Mouse (Mus musculus) cortical plate, adult 2 months (tissue): ENCODE data around the gene Prlhr. TPM values are rescaled to one million over a fixed set of nuclear protein-coding genes. Genes with fewer than 3 reads are reported as not detected.

Source experiments
- H3K27ac ChIP-seq: fragments of 200-500 bp; 2 replicates; pipeline ENCODE4 v1.5.1; 2012; ENCODE audit warnings: low read length, control low read depth, inconsistent platforms; ENCODE audit not compliant: insufficient read depth
- H3K4me1 ChIP-seq: fragments of 200-500 bp; 2 replicates; pipeline ENCODE4 v1.6.1; 2011; ENCODE audit warnings: low read length; ENCODE audit not compliant: control insufficient read depth, insufficient read depth
- H3K4me3 ChIP-seq: fragments of 200-500 bp; 2 replicates; pipeline ENCODE4 v1.5.1; 2011; ENCODE audit warnings: mild to moderate bottlenecking, low read length, control low read depth; ENCODE audit not compliant: insufficient read depth
- CTCF ChIP-seq: fragments of 200-500 bp; IDR thresholded peaks from 2 replicates; pipeline ENCODE4 v1.5.1; 2011; ENCODE audit warnings: mild to moderate bottlenecking, control low read depth, low read length; ENCODE audit not compliant: insufficient read depth; ENCODE audit errors: extremely low read depth
- POLR2A ChIP-seq: fragments of 200-500 bp; IDR thresholded peaks from 2 replicates; pipeline ENCODE4 v1.6.1; 2011; ENCODE audit warnings: mild to moderate bottlenecking, low read length, control low read depth; ENCODE audit not compliant: insufficient read depth; ENCODE audit errors: extremely low read depth
- polyA plus RNA-seq: library from polyadenylated mRNA; depleted of rRNA; stranded (reverse); fragments of >200 nt; gene quantifications from 2 replicates; pipeline ENCODE4 v1.2.3, GENCODE M21; 2012

Gene Prlhr
- polyA plus RNA-seq, 1 experiment, result not detected

DNA sequence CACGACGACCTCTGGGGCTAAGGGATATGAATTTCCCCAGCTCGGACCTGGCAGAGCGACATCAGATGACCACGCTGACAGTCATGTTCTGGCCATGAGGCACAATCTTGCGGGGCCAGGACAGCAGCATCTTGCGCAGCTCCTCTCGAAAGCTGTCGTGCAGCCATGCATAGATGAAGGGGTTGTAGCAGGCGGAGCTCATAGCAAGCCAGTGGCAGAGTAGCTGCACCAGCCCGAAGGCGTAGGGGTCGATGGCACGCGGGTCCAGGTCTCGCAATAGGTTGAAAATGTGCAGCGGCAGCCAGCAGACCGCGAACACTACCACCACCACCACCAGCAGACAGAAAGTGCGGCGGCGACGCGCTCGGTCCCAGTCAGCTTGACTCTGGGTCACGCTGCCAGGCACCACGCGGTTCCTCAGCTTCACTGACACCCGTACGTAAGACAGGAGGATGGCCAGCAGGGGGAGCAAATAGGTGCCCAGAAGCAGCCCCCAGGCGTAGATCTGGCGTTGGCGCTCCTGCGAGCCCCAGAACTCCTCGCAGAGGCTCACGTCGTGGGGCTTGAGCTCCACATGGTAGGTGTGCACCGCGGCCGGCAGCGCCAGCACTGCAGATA, 1.0 kb downstream of the Prlhr start:
- H3K27ac ChIP-seq, result no peak overlapping the region
- H3K4me1 ChIP-seq, result peaks cover 3% of the 10 kb centered on the region; the same call in 1 of the 2 replicates
- no peak overlapping the region for H3K4me3 ChIP-seq
- TF ChIP-seq CTCF (peak; percentile 41), POLR2A (no peak)

GRCm38 (mm10) chr19:60465726-60466125, 2.4 kb downstream of the Prlhr start:
- TF ChIP-seq CTCF (no peak), POLR2A (no peak)
- Histone ChIP-seq H3K4me3 (no peak overlapping the region), H3K4me1 (peaks cover 3% of the 10 kb centered on the region; the same call in 1 of the 2 replicates), H3K27ac (no peak overlapping the region)

GRCm38 (mm10) chr19:60463896-60464295, 4.2 kb downstream of the Prlhr start:
- Histone ChIP-seq H3K4me3 (no peak overlapping the region), H3K27ac (no peak overlapping the region), H3K4me1 (peaks cover 3% of the 10 kb centered on the region; the same call in 1 of the 2 replicates)
- TF ChIP-seq POLR2A (no peak), CTCF (no peak)

- Histone ChIP-seq H3K4me1 (peaks cover 3% of the 10 kb centered on the region; the same call in 1 of the 2 replicates), H3K27ac (no peak overlapping the region), H3K4me3 (no peak overlapping the region)
- no peak for TF ChIP-seq CTCF
- TF ChIP-seq POLR2A, result no peak
Measured at GRCm38 (mm10) chr19:60463440-60463839, 4.7 kb downstream of the Prlhr start.

DNA sequence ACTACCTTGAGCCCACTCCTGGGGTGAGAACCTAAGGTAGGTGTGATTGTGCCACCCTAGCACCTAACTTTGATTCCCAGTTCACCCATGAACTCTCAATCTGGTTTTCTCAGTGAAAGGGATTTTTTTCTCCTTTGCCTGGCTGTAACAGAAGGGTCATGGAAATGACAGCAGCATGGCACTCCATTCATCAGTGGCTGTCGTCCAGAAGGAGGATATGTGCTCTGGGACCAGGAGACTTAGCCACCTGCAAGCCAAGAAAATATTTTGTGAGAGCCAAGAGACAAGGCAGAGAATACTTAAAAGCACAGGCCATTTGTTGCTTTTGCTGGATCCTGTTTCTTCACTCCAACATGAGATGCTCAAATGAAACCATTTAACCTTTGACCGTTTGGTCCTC, 6.6 kb downstream of the Prlhr start:
- TF ChIP-seq CTCF (no peak), POLR2A (no peak)
- H3K4me1 ChIP-seq, result peaks cover 1% of the 10 kb centered on the region; the same call in 1 of the 2 replicates
- H3K4me3 ChIP-seq, result no peak overlapping the region
- no peak overlapping the region for H3K27ac ChIP-seq

GRCm38 (mm10) chr19:60459680-60460079, 8.4 kb downstream of the Prlhr start:
- TF ChIP-seq POLR2A, result no peak
- TF ChIP-seq CTCF, result no peak
- H3K4me3 ChIP-seq, result no peak overlapping the region
- H3K4me1 ChIP-seq, result peaks cover 1% of the 10 kb centered on the region; the same call in 1 of the 2 replicates
- H3K27ac ChIP-seq, result no peak overlapping the region

DNA sequence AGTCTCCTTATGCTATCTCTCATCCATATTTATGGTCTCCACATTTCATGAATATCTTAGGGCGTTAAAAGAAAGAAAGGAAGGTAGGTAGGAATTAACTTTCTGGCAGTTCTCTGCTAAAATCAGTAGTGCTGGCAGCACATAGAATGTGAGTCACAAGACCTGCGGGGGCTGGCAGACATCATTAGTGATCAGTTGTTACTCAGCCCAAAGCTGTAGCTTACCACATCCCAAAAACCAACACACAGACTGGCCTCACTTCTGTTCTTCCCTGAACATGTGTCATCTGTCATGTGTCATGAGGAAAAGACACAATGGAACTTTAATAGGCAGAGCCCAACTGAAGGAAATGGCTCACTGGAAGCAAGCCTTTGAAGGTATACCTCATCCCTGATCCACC, 9.0 kb downstream of the Prlhr start:
- no peak for TF ChIP-seq CTCF
- no peak for TF ChIP-seq POLR2A
- Histone ChIP-seq H3K4me3 (no peak overlapping the region), H3K4me1 (no peaks in the 10 kb centered on the region), H3K27ac (no peak overlapping the region)

DNA sequence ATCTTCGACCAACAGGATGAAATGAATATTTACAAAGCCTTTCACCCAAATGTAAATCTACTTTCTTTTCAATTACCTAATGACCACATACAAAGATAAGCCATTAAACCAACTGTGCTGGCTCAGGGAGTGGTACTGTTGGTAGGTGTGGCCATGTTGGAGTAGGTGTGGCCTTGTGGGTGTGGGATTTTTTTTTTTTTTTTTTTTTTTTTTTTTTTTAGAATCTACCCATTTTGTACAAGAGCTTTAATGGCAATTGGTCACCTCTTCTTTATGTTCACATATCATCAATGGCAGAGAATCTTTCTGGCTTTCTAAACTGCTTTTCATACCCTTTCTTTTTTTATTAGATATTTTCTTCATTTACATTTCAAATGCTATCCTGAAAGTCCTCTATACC, 12.3 kb downstream of the Prlhr start:
- Histone ChIP-seq H3K27ac (no peak overlapping the region), H3K4me3 (no peak overlapping the region), H3K4me1 (no peaks in the 10 kb centered on the region)
- no peak for TF ChIP-seq CTCF
- TF ChIP-seq POLR2A, result no peak

DNA sequence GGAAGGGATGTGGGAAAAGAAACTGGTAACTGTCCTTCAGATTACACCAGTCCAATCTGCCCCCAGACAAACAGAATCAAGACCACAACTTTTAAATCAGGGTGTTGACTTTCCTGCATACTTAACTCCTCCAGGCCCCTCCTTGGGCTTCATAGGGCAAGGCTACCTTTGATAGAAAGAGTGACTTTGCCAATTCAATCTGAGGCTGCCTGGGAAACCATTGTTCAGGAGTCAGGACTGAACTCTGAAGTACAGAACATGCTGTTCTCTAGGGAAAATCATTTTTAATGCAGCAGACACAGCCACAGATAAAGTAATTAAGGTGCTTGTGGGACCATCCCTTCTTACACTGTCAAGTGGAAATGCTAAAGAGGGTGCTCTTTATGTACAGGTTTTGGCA, 27.6 kb downstream of the Prlhr start:
- no peaks in the 10 kb centered on the region for H3K4me1 ChIP-seq
- no peak overlapping the region for H3K4me3 ChIP-seq
- TF ChIP-seq POLR2A (no peak), CTCF (no peak)
- no peak overlapping the region for H3K27ac ChIP-seq

- no peak overlapping the region for H3K4me3 ChIP-seq
- TF ChIP-seq CTCF (no peak), POLR2A (no peak)
- H3K4me1 ChIP-seq, result no peaks in the 10 kb centered on the region
- H3K27ac ChIP-seq, result no peak overlapping the region
Measured at GRCm38 (mm10) chr19:60440083-60440482, 28.0 kb downstream of the Prlhr start.
